Mouse (Mus musculus): ENCODE results near the gene Pou3f1. TPM values are rescaled to one million over a fixed set of nuclear protein-coding genes. Genes with fewer than 3 reads are reported as not detected.
"Not testable (repeated sequence)": the region's sequence is repeated elsewhere in the genome, so short reads cannot be mapped to it uniquely, and the experiment has no call there.

The Pou3f1 gene
- polyA plus RNA-seq, 1 experiment from 2014 or later: 26.2 TPM

- Histone ChIP-seq H3K4me2 (replicated peaks) (no peak overlapping the region), H3K9ac (replicated peaks) (no peak overlapping the region), H3K9me3 (no peaks in the 10 kb centered on the region), H3K36me3 (no peaks in the 10 kb centered on the region), H3K27me3 (peaks cover 50% of the 10 kb centered on the region), H3K27ac (replicated peaks) (no peak overlapping the region), H3K4me1 (peaks cover 59% of the 10 kb centered on the region), H3K4me3 (no peak overlapping the region)
- WGBS: 93% methylated on average over 23 of the region's 23 CpGs
- ATAC-seq (ENCODE audit: low FRiP score, low read depth): no peak
Measured at GRCm38 (mm10) chr4:124705661-124706269, 49.2 kb downstream of the Pou3f1 start.

- not testable (repeated sequence) for H3K9me3 ChIP-seq; H3K9ac ChIP-seq (replicated peaks); H3K27ac ChIP-seq (replicated peaks); H3K4me3 ChIP-seq; ATAC-seq (ENCODE audit: low FRiP score, low read depth); H3K4me2 ChIP-seq (replicated peaks); H3K36me3 ChIP-seq
- peaks cover 34% of the 10 kb centered on the region for H3K27me3 ChIP-seq
- peaks cover 41% of the 10 kb centered on the region for H3K4me1 ChIP-seq
- 87% methylated on average over 25 of the region's 25 CpGs for WGBS
Measured at GRCm38 (mm10) chr4:124707381-124708199, 51.0 kb downstream of the Pou3f1 start.

DNA sequence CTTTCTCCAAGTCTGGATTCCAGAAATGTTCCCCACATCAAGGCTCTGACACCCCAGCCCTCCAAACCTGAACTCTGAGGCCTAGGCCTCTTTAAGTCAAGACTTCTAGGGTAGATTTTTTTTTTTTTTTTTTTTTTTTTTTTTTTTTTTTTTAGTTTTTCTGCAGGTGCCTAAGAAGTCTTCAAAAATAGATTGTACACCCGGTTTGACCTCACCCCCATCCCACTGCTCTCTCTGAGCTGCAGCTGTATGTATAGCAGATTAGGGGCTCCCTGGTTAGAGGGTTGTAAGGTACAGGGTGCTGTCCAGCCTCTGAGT is 51.6 kb downstream of the Pou3f1 start:
- H3K9me3 ChIP-seq; H3K4me3 ChIP-seq; H3K9ac ChIP-seq (replicated peaks); ATAC-seq (ENCODE audit: low FRiP score, low read depth); H3K36me3 ChIP-seq; H3K27ac ChIP-seq (replicated peaks): not testable (repeated sequence)
- Histone ChIP-seq H3K27me3 (peaks cover 34% of the 10 kb centered on the region), H3K4me1 (peaks cover 39% of the 10 kb centered on the region), H3K4me2 (replicated peaks) (peak overlapping the region; percentile 52; the same call in 1 of the 2 replicates)
- 9% methylated on average over 1 of the region's 1 CpGs for WGBS

DNA sequence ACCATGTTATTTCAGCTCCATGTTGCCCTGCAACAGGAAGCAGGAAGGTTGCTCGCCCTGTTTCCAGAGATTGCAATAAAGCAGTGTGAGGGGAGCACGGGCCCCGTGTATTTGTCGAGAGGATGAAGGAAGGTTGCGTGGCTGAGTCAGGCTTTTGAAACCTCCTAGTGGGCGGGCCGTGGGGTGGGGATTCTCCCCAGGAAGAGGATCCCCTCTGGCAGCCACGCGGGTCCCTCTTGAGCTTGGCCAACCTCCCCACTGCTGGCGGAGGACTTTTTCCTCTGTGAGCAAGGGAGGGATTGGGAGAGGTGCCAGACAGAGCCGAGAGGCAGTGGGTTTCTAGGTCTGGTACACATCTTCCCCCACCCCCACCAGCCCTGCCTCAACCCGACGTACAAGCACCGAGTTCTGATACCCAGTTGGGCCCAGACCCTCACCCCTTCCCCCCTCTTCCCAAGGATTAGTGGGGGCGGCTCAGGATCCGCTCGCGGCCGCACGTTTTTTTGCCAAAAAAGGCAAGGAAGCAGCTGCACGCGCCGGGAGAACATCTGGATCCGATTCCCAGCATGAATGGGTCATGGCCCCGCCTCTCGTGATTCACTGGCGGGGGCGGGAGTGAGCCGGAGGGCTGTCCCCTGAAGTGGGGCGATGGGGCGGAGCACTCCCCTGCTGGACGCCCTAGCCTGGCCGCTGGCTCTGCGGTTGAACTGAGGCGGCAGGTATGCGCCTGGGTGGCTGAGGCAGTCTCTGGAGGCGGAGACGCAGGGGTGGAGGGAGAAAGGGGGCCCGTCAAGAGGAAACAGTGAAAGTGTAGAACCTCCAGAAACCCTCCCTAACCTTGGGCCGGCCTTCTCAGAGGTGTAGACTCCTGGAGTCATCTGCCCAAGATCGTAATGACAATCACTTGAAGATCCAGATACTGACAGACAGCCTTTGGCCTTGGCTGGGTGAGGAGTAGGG is 52.2 kb downstream of the Pou3f1 start:
- H3K27me3 ChIP-seq: peaks cover 34% of the 10 kb centered on the region
- no peaks in the 10 kb centered on the region for H3K9me3 ChIP-seq
- H3K9ac ChIP-seq (replicated peaks): 0 out of 2 replicates have a peak overlapping the region, but pooled peaks have one; percentile 28
- H3K4me1 ChIP-seq: peaks cover 33% of the 10 kb centered on the region
- H3K4me2 ChIP-seq (replicated peaks): peak overlapping the region; percentile 52
- 2% methylated on average over 41 of the region's 41 CpGs for WGBS
- no peaks in the 10 kb centered on the region for H3K36me3 ChIP-seq
- H3K27ac ChIP-seq (replicated peaks): peak overlapping the region; percentile 43; the same call in 1 of the 2 replicates
- ATAC-seq (ENCODE audit: low FRiP score, low read depth): peak; percentile 39
- peak overlapping the region; percentile 26 for H3K4me3 ChIP-seq

GRCm38 (mm10) chr4:124709961-124710446 is 53.4 kb downstream of the Pou3f1 start:
- Histone ChIP-seq H3K4me2 (replicated peaks) (peak overlapping the region; percentile 49), H3K9ac (replicated peaks) (peak overlapping the region; percentile 39; the same call in 1 of the 2 replicates), H3K4me3 (peak overlapping the region; percentile 19; the same call in 1 of the 2 replicates), H3K36me3 (no peaks in the 10 kb centered on the region), H3K9me3 (no peaks in the 10 kb centered on the region), H3K27me3 (peaks cover 34% of the 10 kb centered on the region), H3K27ac (replicated peaks) (no peak overlapping the region), H3K4me1 (peaks cover 24% of the 10 kb centered on the region)
- 3% methylated on average over 18 of the region's 18 CpGs for WGBS
- no peak for ATAC-seq (ENCODE audit: low FRiP score, low read depth)

Other genes starting within 250 kb of the Pou3f1 start
- gene 3100002H09Rik, start 46.0 kb upstream of the Pou3f1 start, polyA plus RNA-seq (2016; fragmentation: Nextera tagmentation; extraction: Ambion mirVana): 1.1 and 1.6 TPM in 2 replicates
- gene Utp11, start 36.8 kb downstream of the Pou3f1 start, polyA plus RNA-seq (2016; fragmentation: Nextera tagmentation; extraction: Ambion mirVana): 61.9 and 63.0 TPM in 2 replicates
- 2.6 and 4.1 TPM in 2 replicates for gene Fhl3, start 43.9 kb downstream of the Pou3f1 start, polyA plus RNA-seq (2016; fragmentation: Nextera tagmentation; extraction: Ambion mirVana)
- gene Sf3a3, start 58.0 kb downstream of the Pou3f1 start, polyA plus RNA-seq (2016; fragmentation: Nextera tagmentation; extraction: Ambion mirVana): 194 and 195 TPM in 2 replicates
- 25.2 and 28.8 TPM in 2 replicates for gene Inpp5b, start 85.0 kb downstream of the Pou3f1 start, polyA plus RNA-seq (2016; fragmentation: Nextera tagmentation; extraction: Ambion mirVana)
- gene Mtf1, start 145.3 kb downstream of the Pou3f1 start, polyA plus RNA-seq (2016; fragmentation: Nextera tagmentation; extraction: Ambion mirVana): 15.1 and 18.0 TPM in 2 replicates
- 48.4 and 49.3 TPM in 2 replicates for gene Yrdc, start 193.9 kb downstream of the Pou3f1 start, polyA plus RNA-seq (2016; fragmentation: Nextera tagmentation; extraction: Ambion mirVana)
- gene 1110065P20Rik, start 194.4 kb downstream of the Pou3f1 start, polyA plus RNA-seq (2016; fragmentation: Nextera tagmentation; extraction: Ambion mirVana): 69.1 and 72.4 TPM in 2 replicates
- gene Maneal, start 205.4 kb downstream of the Pou3f1 start, polyA plus RNA-seq (2016; fragmentation: Nextera tagmentation; extraction: Ambion mirVana): 7.1 and 7.9 TPM in 2 replicates
- gene Epha10, start 224.1 kb downstream of the Pou3f1 start, polyA plus RNA-seq (2016; fragmentation: Nextera tagmentation; extraction: Ambion mirVana): 12.3 and 13.3 TPM in 2 replicates